Mouse (Mus musculus) 3134 (cell line): Measurements from ENCODE around the gene Pou2f2.
"Not testable (repeated sequence)": the region's sequence is repeated elsewhere in the genome, so short reads cannot be mapped to it uniquely, and the experiment has no call there.

Experiments used
- DNase-seq: peaks from one replicate; pipeline ENCODE4 v3.0.0-alpha.2; 2011; ENCODE audit warnings: low spot score; ENCODE audit not compliant: insufficient read length; ENCODE audit errors: extremely low read depth

Gene Pou2f2

DNA sequence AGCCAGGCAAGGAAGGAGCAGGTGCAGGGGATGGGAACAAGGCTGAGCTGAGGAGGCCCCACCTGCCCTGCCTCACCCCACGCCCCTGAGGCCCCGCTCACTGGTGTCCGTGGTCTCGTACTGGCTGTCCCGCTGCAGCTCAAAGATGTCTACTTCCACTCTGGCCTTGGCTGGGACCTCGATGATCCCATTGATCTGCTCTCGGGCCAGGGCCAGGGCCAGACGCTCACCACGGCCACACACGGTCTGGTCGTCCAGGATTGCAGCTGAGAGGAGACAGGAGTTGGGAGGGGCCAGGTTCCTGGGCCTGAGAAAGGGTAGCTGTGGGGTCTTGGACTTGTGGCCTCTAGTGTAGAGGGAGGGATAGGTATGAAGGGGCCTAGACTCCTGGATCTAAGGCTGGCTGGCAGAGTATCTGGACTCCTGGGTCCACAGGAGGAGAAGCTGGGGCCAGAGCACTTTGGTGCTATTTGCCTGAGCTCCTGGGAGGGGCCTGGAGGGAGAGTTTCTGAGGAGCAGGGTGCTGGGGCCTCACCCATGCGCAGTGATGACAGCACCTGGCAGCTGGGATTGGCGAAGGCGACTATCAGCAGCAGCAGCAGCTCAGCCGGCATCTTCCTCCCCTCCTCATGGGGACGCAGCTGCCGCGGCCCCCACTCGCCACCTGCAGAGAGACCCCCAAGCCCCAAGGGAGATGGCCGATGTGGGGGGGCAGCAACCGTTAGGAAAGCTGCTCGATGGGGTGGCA is 111.4 kb downstream of the Pou2f2 start:
- no peak for DNase-seq

DNA sequence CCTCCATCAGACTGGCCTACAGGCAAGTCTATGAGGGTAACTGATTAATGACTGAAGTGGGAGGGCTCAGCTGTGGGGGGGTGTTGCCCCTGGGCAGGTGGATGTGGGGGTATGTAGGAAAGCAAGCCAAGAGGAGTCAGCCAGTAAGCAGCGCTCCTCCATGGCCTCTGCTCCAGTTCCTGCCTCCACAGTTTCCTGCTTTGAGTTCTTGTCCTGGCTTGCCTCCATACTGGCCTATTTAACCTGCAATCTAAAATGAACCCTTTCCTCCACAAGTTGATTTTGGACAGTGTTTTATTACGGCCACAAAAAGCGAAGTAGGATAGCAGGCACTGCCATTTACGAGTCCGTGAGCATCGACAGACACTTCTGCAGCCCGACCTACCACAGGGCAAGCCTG is 112.2 kb downstream of the Pou2f2 start:
- no peak for DNase-seq

DNA sequence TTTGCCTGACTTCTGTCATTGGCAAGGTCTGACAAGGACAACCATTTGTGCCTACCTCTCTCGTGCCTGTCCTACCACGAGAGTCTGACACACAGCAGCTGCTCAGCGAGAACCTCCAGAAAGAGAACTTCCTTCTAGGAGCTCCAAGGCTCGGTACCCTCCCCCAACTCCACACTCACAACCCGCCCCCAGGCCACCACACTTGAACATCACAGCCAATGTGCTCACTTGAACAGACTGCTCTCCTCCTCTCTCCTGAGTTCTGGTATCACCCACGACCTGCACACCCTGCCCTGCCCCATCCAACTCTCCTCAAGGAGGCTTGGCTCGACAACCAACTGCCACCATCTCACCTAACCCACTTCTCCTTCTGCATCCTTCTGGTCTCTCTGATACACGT is 115.6 kb downstream of the Pou2f2 start:
- no peak for DNase-seq

DNA sequence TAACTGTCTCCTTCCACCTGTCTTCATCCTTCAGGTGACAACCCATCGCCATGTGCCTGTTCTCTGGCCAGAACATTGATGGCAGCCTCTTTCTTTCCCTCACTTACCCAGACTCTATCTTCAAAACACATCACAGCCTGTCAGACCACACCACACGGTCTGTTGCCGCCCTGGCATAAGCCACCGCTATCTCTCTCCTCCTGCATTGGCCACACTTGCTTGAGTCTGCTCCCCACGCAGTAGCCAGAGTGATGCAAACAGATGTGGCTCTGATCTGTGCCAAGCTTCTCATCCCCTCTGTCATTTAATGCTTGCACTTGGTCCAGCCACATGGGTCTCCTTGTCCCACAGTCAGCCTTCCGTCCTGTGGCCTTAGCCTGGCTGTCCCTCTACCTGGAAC is 116.2 kb downstream of the Pou2f2 start:
- no peak for DNase-seq

DNA sequence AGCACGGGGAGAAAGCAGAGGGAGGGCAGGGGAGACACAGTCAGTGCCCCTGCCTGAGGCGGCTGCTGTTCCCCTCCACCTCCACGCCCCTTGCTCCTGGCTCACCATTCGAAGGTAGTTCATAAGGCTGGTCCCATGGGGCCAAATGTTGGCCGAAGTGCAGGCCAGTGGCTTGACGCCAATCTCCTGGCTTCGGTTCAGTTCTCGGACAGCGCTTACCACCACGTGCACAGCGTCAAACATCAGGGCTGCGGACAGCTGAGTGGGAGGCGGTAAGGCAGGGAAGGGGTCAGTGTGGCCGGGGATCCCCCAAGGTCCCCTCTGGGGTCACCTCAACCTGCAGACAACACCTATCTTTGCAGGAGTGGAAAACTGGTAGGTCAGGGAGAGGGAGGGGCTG is 120.7 kb downstream of the Pou2f2 start:
- no peak for DNase-seq

DNA sequence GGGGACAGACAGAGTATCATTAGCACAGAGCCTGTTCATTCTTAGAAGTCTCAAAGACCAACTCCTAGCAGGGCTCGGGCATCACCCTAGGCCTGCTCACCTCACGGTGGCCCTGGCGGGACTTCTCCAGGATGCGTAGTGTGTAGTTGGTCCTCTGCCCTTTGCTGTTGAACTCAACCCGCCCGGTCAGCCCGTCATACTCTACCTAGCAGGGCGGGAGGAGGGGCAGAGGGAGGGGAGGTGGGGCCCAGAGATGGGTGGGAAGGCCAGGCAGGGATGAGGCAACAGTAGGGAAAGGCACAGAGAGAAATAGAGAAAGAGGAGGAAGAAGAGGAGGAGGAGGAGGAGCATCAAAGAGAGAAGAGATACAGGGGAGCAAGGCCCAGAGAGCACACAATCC is 121.1 kb downstream of the Pou2f2 start:
- DNase-seq = no peak

DNA sequence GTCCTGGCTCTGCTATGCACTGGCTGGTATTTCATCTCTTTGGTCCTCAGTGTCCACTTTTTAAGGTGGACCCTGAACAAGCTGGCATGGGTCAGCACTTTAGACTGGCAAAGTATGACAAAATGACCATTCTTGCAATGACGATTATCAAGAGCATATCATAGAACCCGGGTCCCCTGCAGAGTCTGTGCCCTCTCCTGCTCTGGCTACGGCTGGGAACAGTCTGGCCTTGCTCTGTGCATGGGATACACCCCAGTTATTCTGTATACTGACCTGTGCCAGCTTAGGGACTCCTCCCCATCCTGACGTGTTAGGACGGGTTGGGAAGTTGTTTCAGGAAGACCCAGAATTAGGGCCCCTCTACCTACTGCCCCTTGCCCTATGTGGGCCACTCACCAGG is 121.6 kb downstream of the Pou2f2 start:
- DNase-seq = no peak

DNA sequence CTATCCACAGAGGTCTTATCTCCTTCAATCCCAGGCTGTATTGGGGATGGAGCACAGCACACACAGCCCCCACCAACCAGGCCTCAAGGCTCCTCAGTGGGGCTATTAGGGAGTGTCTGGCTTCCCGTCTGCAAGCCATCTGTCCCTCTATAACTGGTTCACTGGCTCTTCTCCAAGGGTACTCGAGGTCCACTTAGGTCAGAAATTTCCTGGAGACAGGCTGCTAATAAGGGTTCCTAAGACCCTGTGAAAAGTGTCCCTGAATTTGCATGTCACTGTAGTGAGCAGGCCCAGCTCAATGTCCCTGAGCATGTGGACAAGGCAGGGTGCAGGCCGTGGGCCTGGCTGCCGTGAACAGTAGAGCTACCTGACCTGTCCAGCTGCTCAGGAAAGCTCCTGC is 122.6 kb downstream of the Pou2f2 start:
- no peak for DNase-seq

DNA sequence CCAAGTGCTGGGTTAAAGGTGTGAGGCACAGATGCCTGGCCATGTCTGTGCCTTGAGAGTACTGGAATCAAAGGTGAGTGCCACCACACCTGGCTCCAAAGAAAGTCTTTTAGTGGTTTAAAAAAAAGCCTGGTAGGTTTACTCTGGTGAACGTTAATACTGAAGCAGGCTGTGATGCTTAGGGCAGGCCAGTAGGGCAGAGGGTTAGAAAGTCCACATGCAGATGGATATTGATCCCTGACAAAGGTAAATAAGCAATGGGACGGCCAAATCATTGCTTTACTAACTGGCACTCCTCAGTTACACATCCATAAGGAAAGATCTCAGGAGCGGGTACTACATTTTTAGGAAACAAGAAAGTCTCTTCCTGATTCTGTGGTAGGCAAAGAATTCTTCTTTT is 126.9 kb downstream of the Pou2f2 start:
- no peak for DNase-seq

DNA sequence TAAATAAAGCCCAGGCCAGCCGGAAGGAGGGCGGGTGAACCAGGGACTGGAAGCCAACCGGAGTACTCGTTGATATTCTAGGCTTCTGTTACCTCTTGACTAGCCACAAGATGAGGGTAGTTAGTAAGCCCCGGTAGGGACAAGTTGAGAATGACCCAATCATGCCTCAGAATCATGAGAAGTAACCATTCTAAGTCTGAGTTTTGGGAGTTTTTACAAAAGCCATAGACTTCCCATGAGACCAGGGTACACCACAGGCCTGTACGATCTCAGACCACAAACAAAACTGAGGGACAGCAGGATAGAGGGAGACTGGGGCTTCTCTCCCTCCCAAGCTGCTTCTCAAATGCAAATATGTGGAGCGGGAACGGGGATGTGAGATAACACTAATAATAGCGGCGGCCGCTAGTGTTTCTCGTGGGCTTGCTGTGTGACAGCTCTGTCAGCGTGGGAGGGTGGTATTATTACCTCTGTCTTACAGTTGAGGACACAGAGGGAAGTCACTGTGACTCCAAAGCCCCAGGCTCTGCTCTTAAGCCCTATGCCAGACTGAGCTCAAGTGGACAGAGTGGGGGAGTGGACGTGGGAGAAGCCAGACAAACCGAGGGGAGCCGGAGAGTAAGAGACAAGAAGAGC is 130.1 kb downstream of the Pou2f2 start:
- DNase-seq = no peak

DNA sequence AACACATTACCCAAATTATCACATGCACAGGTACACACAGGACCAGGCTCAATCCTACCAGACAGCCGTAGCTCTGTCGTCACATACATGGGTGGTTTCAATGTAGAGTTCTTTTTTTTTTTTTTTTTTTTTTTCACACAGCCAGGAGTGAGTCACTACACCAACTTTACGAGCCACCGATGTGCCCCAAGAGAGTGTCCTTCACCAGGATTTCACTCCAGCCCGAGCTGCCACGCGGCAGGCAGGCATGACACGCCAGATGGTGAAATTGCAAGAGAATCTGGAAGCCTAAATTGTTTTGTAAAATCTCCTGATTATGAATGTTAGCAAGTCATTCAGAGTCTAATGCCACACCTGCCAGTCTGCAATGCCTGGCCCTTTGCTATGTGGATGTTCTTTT is 132.2 kb downstream of the Pou2f2 start:
- DNase-seq = peak; percentile 67

DNA sequence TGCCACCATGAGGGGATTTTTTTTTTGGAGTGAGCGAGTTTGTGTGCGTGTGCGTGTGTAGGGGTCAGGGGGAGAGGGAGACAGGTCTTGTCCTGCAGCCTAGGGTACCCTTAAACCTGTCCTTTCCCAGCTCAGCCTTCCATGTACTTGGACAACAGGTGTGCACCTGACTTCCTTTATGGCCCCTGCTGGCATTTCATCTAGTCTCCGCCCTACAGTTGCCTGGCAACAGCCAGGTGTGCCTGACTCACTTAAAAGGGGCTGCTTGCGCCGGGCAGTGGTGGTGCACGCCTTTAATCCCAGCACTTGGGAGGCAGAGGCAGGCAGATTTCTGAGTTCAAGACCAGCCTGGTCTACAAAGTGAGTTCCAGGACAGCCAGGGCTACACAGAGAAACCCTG is 134.9 kb downstream of the Pou2f2 start:
- DNase-seq = not testable (repeated sequence)

DNA sequence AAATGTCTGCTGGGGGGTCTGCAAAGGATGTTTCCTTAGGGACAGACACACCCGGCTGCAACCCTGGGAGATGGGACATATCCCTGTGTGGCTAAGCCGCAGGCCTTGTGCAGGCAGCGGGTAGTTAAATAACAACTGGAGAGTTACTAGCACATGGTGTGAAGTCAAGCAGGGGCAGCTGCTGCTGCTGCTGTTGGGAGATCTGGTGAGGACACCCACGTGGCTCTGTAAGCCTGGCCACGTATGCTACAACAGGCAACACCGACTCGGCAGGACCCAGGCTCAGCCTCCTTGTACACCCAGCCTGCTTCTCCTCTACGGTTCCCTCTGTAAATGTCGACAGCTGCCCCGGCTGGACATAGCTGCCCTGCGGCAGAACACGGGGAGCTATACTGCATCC is 137.6 kb downstream of the Pou2f2 start:
- DNase-seq = no peak
